Mouse (Mus musculus): Measurements from ENCODE around the gene Dusp15.

Dusp15 gene

GRCm38 (mm10) chr2:152930276-152930675 is 21.2 kb downstream of the Dusp15 start:
- no peak for DNase-seq

- DNase-seq: no peak
Observed at GRCm38 (mm10) chr2:152928988-152929370, 22.5 kb downstream of the Dusp15 start.

GRCm38 (mm10) chr2:152928219-152928987 is 23.1 kb downstream of the Dusp15 start:
- DNase-seq: no peak

- DNase-seq: no peak
Observed at GRCm38 (mm10) chr2:152927371-152927770, 24.1 kb downstream of the Dusp15 start.

GRCm38 (mm10) chr2:152926896-152927295 is 24.6 kb downstream of the Dusp15 start:
- DNase-seq: no peak

GRCm38 (mm10) chr2:152925189-152925872 is 26.2 kb downstream of the Dusp15 start:
- DNase-seq: no peak

GRCm38 (mm10) chr2:152924543-152924942 is 27.0 kb downstream of the Dusp15 start:
- no peak for DNase-seq

- no peak for DNase-seq
Observed at GRCm38 (mm10) chr2:152924128-152924527, 27.4 kb downstream of the Dusp15 start.

GRCm38 (mm10) chr2:152923621-152924020 is 27.9 kb downstream of the Dusp15 start:
- DNase-seq: no peak

GRCm38 (mm10) chr2:152922376-152922775 is 29.1 kb downstream of the Dusp15 start:
- DNase-seq: no peak

GRCm38 (mm10) chr2:152917671-152918070 is 33.8 kb downstream of the Dusp15 start:
- no peak for DNase-seq

GRCm38 (mm10) chr2:152916111-152916510 is 35.4 kb downstream of the Dusp15 start:
- DNase-seq: no peak

- DNase-seq: no peak
Observed at GRCm38 (mm10) chr2:152915453-152915852, 36.0 kb downstream of the Dusp15 start.

GRCm38 (mm10) chr2:152914310-152915120 is 37.0 kb downstream of the Dusp15 start:
- DNase-seq: peak; percentile 41 to 68

- no peak for DNase-seq
Observed at GRCm38 (mm10) chr2:152913471-152913870, 38.0 kb downstream of the Dusp15 start.

- DNase-seq: no peak
Observed at GRCm38 (mm10) chr2:152911432-152911831, 40.1 kb downstream of the Dusp15 start.

- no peak for DNase-seq
Observed at GRCm38 (mm10) chr2:152911031-152911430, 40.5 kb downstream of the Dusp15 start, which contains the start of gene Mylk2. Gene Mylk2, plus strand, starts transcription at chr2:152911352.

GRCm38 (mm10) chr2:152909848-152910247 is 41.6 kb downstream of the Dusp15 start:
- no peak for DNase-seq

GRCm38 (mm10) chr2:152907114-152907943 is 44.2 kb downstream of the Dusp15 start:
- no peak for DNase-seq

- DNase-seq: no peak
Observed at GRCm38 (mm10) chr2:152906274-152907037, 45.0 kb downstream of the Dusp15 start.

- no peak for DNase-seq
Observed at GRCm38 (mm10) chr2:152905036-152905829, 46.3 kb downstream of the Dusp15 start.
